Mouse (Mus musculus) CH12.LX (cell line): Measurements from ENCODE around the gene Rac3.

ENCODE experiments used
- CTCF ChIP-seq, 2 experiments: IDR thresholded peaks in 1 of 2; conservative IDR thresholded peaks in 1 of 2; 2 replicates each; pipeline ENCODE4 v1.5.1; 2011 to 2012; ENCODE audit warnings: low read depth in 2 of 2, low read length in 2 of 2, improper control_type of control experiment in 1 of 2, inconsistent platforms in 1 of 2, mild to moderate bottlenecking in 1 of 2, moderate library complexity in 1 of 2
- EP300 ChIP-seq: IDR thresholded peaks from 2 replicates; pipeline ENCODE4 v1.6.1; 2011; ENCODE audit warnings: low read length, improper control_type of control experiment
- MEF2A ChIP-seq: IDR thresholded peaks from 2 replicates; pipeline ENCODE4 v1.6.1; 2014; ENCODE audit warnings: low read depth, mild to moderate bottlenecking, inconsistent platforms, low read length, improper control_type of control experiment, borderline replicate concordance
- MYC ChIP-seq: IDR thresholded peaks from 2 replicates; pipeline ENCODE4 v1.6.1; 2011; ENCODE audit warnings: low read depth, mild to moderate bottlenecking, improper control_type of control experiment, low read length
- ZC3H11A ChIP-seq: IDR thresholded peaks from 2 replicates; pipeline ENCODE4 v1.6.1; 2012; ENCODE audit warnings: low read depth, mild to moderate bottlenecking, inconsistent platforms, low read length, improper control_type of control experiment
- ZKSCAN1 ChIP-seq: IDR thresholded peaks from 2 replicates; pipeline ENCODE4 v1.6.1; 2012; ENCODE audit warnings: low read depth, inconsistent platforms, low read length, improper control_type of control experiment, borderline replicate concordance

GRCm38 (mm10) chr11:120727169-120727527 lies 5.9 kb downstream of the Rac3 start, which contains the start of gene Dcxr:
- TF ChIP-seq ZKSCAN1 (no peak), ZC3H11A (no peak), MEF2A (no peak; the same call in 1 of the 2 replicates), EP300 (no peak), CTCF (conservative IDR thresholded peaks at IDR 0.05 in 1 of 2, IDR thresholded peaks at IDR 0.05 in 1 of 2; ENCODE audit: low read depth in 2 of 2, low read length in 2 of 2) (peak in 1 of 2 experiments; percentile 78; a peak in 2 of 4 replicates), MYC (peak; percentile 80)
